Mouse (Mus musculus): ENCODE measurements around the gene Pecam1.

DNA sequence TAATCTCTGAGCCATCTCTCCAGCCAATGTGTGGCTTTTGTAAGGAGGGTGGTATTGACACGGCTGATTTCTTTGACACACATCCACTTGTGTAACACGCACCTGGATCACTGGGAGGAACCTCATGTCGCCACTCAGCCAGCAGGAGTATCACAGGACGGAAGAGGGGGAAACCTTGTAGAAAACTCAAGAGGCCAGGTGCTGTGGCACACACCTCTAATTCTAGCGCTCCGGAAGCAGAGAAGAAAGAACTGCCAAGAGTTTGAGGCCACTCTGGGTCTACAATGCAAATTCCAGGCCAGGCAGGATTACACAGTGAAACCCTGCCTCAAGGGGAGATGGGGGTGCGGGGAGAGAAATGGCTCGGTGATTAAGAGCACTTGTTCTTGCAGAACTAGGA, 43.3 kb downstream of the Pecam1 start:
- TF ChIP-seq MAFK (IDR thresholded peaks at IDR 0.05; ENCODE audit: insufficient read depth, low read depth, low read length) (no peak), ZC3H11A (IDR thresholded peaks at IDR 0.05; ENCODE audit: borderline replicate concordance, low read depth, low read length) (no peak), HCFC1 (IDR thresholded peaks at IDR 0.05; ENCODE audit: borderline replicate concordance, insufficient read depth, low read length) (no peak)
